Mouse (Mus musculus): ENCODE measurements around the gene Gm10720. TPM values are rescaled to one million over a fixed set of nuclear protein-coding genes. Genes with fewer than 3 reads are reported as not detected.
"Not testable (repeated sequence)": the region's sequence is repeated elsewhere in the genome, so short reads cannot be mapped to it uniquely, and the experiment has no call there.

Gm10720 gene
- total RNA-seq, 2 experiments from 2014 or later = not detected

GRCm38 (mm10) chr9:3023985-3024648, 8.7 kb downstream of the Gm10720 start:
- peak; percentile 16 to 92 for DNase-seq

DNA sequence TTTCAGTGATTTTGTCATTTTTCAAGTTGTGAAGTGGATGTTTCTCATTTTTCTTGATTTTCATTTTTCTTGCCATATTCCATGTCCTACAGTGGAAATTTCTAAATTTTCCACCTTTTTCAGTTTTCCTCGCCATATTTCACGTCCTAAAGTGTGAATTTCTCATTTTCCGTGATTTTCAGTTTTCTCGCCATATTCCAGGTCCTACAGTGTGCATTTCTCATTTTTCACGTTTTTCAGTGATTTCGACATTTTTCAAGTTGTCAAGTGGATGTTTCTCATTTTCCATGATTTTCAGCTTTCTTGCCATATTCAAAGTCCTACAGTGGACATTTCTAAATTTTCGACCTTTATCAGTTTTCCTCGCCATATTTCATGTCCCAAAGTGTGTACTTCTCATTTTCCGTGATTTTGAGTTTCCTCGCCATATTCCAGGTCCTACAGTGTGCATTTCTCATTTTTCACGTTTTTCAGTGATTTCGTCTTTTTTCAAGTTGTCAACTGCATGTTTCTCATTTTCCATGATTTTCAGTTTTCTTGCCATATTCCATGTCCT, 9.5 kb downstream of the Gm10720 start, which contains the start of gene Gm10717:
Gene Gm10717, plus strand, starts transcription at position 506 of the 556 bp plus-strand sequence.
- intact Hi-C loops (cut with DNase I) = not testable (repeated sequence)
- peak; percentile 40 to 71 for DNase-seq

More at GRCm38 (mm10) chr9:3023985-3024648, 8.7 kb downstream of the Gm10720 start:
- intact Hi-C loops (cut with DNase I) = not testable (repeated sequence)

DNA sequence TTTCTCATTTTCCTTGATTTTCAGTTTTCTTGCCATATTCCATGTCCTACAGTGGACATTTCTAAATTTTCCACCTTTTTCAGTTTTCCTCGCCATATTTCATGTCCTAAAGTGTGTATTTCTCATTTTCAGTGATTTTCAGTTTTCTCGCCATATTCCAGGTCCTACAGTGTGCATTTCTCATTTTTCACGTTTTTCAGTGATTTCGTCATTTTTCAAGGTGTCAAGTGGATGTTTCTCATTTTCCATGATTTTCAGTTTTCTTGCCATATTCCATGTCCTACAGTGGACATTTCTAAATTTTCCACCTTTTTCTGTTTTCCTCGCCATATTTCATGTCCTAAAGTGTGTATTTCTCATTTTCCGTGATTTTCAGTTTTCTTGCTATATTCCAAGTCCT, 10.2 kb downstream of the Gm10720 start:
- intact Hi-C loops (cut with DNase I) = not testable (repeated sequence)
- DNase-seq = peak; percentile 26 to 81

DNA sequence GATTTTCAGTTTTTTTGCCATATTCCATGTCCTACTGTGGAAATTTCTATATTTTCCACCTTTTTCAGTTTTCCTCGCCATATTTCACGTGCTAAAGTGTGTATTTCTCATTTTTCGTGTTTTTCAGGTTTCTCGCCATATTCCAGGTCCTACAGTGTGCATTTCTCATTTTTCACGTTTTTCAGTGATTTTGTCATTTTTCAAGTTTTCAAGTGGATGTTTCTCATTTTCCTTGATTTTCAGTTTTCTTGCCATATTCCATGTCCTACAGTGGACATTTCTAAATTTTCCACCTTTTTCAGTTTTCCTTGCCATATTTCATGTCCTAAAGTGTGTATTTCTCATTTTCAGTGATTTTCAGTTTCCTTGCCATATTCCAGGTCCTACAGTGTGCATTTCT, 10.7 kb downstream of the Gm10720 start:
- intact Hi-C loops (cut with DNase I); DNase-seq: not testable (repeated sequence)

DNA sequence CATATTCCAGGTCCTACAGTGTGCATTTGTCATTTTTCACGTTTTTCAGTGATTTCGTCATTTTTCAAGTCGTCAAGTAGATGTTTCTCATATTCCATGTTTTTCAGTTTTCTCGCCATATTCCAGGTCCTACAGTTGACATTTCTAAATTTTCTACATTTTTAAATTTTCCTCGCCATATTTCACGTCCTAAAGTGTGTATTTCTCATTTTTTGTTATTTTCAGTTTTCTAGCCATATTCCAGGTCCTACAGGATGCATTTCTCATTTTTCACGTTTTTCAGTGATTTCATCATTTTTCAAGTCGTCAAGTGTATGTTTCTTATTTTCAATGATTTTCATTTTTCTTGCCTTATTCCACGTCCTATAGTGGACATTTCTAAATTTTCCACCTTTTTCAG, 11.3 kb downstream of the Gm10720 start:
- intact Hi-C loops (cut with DNase I) = not testable (repeated sequence)

GRCm38 (mm10) chr9:3027200-3027599, 11.7 kb downstream of the Gm10720 start:
- DNase-seq; intact Hi-C loops (cut with DNase I): not testable (repeated sequence)

More for the DNA sequence above, 11.3 kb downstream of the Gm10720 start:
- DNase-seq = not testable (repeated sequence)

DNA sequence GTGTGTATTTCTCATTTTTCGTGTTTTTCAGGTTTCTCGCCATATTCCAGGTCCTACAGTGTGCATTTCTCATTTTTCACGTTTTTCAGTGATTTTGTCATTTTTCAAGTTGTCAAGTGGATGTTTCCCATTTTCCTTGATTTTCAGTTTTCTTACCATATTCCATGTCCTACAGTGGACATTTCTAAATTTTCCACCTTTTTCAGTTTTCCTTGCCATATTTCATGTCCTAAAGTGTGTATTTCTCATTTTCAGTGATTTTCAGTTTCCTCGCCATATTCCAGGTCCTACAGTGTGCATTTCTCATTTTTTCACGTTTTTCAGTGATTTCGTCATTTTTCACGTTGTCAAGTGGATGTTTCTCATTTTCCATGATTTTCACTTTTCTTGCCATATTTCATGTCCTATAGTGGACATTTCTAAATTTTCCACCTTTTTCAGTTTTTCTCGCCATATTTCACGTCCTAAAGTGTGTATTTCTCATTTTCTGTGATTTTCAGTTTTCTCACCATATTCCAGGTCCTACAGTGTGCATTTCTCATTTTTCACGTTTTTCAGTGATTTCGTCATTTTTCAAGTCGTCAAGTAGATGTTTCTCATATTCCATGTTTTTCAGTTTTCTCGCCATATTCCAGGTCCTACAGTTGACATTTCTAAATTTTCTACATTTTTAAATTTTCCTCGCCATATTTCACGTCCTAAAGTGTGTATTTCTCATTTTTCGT, 14.0 kb downstream of the Gm10720 start:
- intact Hi-C loops (cut with DNase I) = not testable (repeated sequence)
- peak; percentile 7 to 63 for DNase-seq

GRCm38 (mm10) chr9:3030677-3031318, 15.3 kb downstream of the Gm10720 start:
- DNase-seq; intact Hi-C loops (cut with DNase I): not testable (repeated sequence)

GRCm38 (mm10) chr9:3034299-3034698, 18.8 kb downstream of the Gm10720 start, which contains the start of gene Gm17535:
Gene Gm17535, plus strand, starts transcription at chr9:3034599.
- DNase-seq; intact Hi-C loops (cut with DNase I): not testable (repeated sequence)

GRCm38 (mm10) chr9:3036577-3036976, 21.1 kb downstream of the Gm10720 start, which contains the start of gene Gm10715:
Gene Gm10715, plus strand, starts transcription at chr9:3036877.
- DNase-seq; intact Hi-C loops (cut with DNase I): not testable (repeated sequence)

GRCm38 (mm10) chr9:3038161-3038560, 22.7 kb downstream of the Gm10720 start:
- DNase-seq; intact Hi-C loops (cut with DNase I): not testable (repeated sequence)

Small RNAs within 50 kb of the gene (microRNA-seq; reads per million reads assigned to microRNA genes)
- 0 reads per million in 2 experiments for gene Mir101c

Other genes with a start within 250 kb of the Gm10720 start
- not detected for gene Gm10722, start 14.7 kb upstream of the Gm10720 start, total RNA-seq (2021)
- not detected for gene Gm11168, start 12.3 kb upstream of the Gm10720 start, total RNA-seq (2021)
- gene Gm10721, start 2.5 kb upstream of the Gm10720 start, total RNA-seq (2021) = not detected
- under 1 TPM in 1 of 2 experiments, not detected in 1; 0.54 TPM for gene Gm10719, start 1.8 kb downstream of the Gm10720 start, total RNA-seq (2021)
- gene Gm10718, start 7.9 kb downstream of the Gm10720 start, total RNA-seq (2021) = not detected
- gene Gm10717, start 9.8 kb downstream of the Gm10720 start, total RNA-seq (2021) = not detected
- not detected for gene Gm17535, start 18.9 kb downstream of the Gm10720 start, total RNA-seq (2021)
- not detected for gene Gm10715, start 21.2 kb downstream of the Gm10720 start, total RNA-seq (2021)